Mouse (Mus musculus) embryonic fibroblast, embryonic 13.5 days (primary cell): ENCODE measurements at regions not wholly inside any gene's neighbourhood (a gene's known extent, or its start where the extent isn't known, plus 50 kb on each side); places are given as distances from the start of the nearest gene placed in this dataset.

Experiments used
- H3K27ac ChIP-seq: 2 replicates; pipeline ENCODE4 v1.5.1; 2012; ENCODE audit warnings: low read length, control low read depth, inconsistent platforms; ENCODE audit not compliant: insufficient read depth
- H3K4me1 ChIP-seq: 2 replicates; pipeline ENCODE4 v1.6.1; 2011; ENCODE audit warnings: low read length; ENCODE audit not compliant: control insufficient read depth, insufficient read depth
- H3K4me3 ChIP-seq: 2 replicates; pipeline ENCODE4 v1.5.1; 2011; ENCODE audit warnings: mild to moderate bottlenecking, control low read depth, low read length; ENCODE audit not compliant: insufficient read depth
- CTCF ChIP-seq: IDR thresholded peaks from 2 replicates; pipeline ENCODE4 v1.5.1; 2011; ENCODE audit warnings: mild to moderate bottlenecking, control low read depth, low read length, moderate library complexity, borderline replicate concordance; ENCODE audit not compliant: insufficient read depth
- POLR2A ChIP-seq: IDR thresholded peaks from 2 replicates; pipeline ENCODE4 v1.6.1; 2011; ENCODE audit warnings: low read depth, mild to moderate bottlenecking, control low read depth, low read length, moderate library complexity

- Histone ChIP-seq H3K4me1 (no peaks in the 10 kb centered on the region), H3K27ac (no peak overlapping the region), H3K4me3 (no peak overlapping the region)
- TF ChIP-seq POLR2A, result no peak
- TF ChIP-seq CTCF, result no peak
Observed at GRCm38 (mm10) chr1:75946290-75946839, 400.3 kb downstream of the Slc4a3 start.

- Histone ChIP-seq H3K4me3 (no peak overlapping the region), H3K4me1 (0 out of 2 replicates have a peak, but pooled peaks cover 3% of the 10 kb centered on the region), H3K27ac (no peak overlapping the region)
- TF ChIP-seq POLR2A, result no peak
- no peak for TF ChIP-seq CTCF
Observed at GRCm38 (mm10) chr1:75978203-75978986, 432.3 kb downstream of the Slc4a3 start.

- TF ChIP-seq CTCF (no peak), POLR2A (no peak)
Observed at GRCm38 (mm10) chr1:75983057-75983456, 437.0 kb downstream of the Slc4a3 start.

GRCm38 (mm10) chr1:75983487-75983886 is 437.4 kb downstream of the Slc4a3 start:
- no peak overlapping the region for H3K27ac ChIP-seq
- H3K4me3 ChIP-seq, result no peak overlapping the region
- no peaks in the 10 kb centered on the region for H3K4me1 ChIP-seq
- TF ChIP-seq CTCF, result no peak

More at GRCm38 (mm10) chr1:75983057-75983456, 437.0 kb downstream of the Slc4a3 start:
- H3K4me3 ChIP-seq, result no peak overlapping the region
- no peaks in the 10 kb centered on the region for H3K4me1 ChIP-seq
- H3K27ac ChIP-seq, result no peak overlapping the region

GRCm38 (mm10) chr1:75988496-75988895 is 442.4 kb downstream of the Slc4a3 start:
- H3K4me1 ChIP-seq, result no peaks in the 10 kb centered on the region
- H3K4me3 ChIP-seq, result no peak overlapping the region
- TF ChIP-seq POLR2A (no peak), CTCF (no peak)
- H3K27ac ChIP-seq, result no peak overlapping the region

- no peak overlapping the region for H3K4me3 ChIP-seq
- no peaks in the 10 kb centered on the region for H3K4me1 ChIP-seq
- no peak overlapping the region for H3K27ac ChIP-seq
- TF ChIP-seq POLR2A, result no peak
- TF ChIP-seq CTCF, result no peak
Observed at GRCm38 (mm10) chr1:75992039-75992438, 446.0 kb downstream of the Slc4a3 start.

- TF ChIP-seq CTCF (no peak), POLR2A (no peak)
- Histone ChIP-seq H3K4me1 (no peaks in the 10 kb centered on the region), H3K27ac (no peak overlapping the region)
Observed at GRCm38 (mm10) chr1:75997222-75997621, 451.2 kb downstream of the Slc4a3 start.

GRCm38 (mm10) chr1:76001124-76001523 is 455.1 kb downstream of the Slc4a3 start:
- TF ChIP-seq POLR2A, result no peak
- no peak for TF ChIP-seq CTCF
- H3K27ac ChIP-seq, result no peak overlapping the region
- no peaks in the 10 kb centered on the region for H3K4me1 ChIP-seq
- H3K4me3 ChIP-seq, result no peak overlapping the region

More at GRCm38 (mm10) chr1:75997222-75997621, 451.2 kb downstream of the Slc4a3 start:
- H3K4me3 ChIP-seq, result no peak overlapping the region

GRCm38 (mm10) chr1:76009601-76010000 is 463.5 kb downstream of the Slc4a3 start:
- no peak for TF ChIP-seq CTCF
- no peak overlapping the region for H3K27ac ChIP-seq
- no peaks in the 10 kb centered on the region for H3K4me1 ChIP-seq
- H3K4me3 ChIP-seq, result no peak overlapping the region

GRCm38 (mm10) chr1:76010212-76010800 is 464.2 kb downstream of the Slc4a3 start:
- no peak for TF ChIP-seq CTCF
- no peak for TF ChIP-seq POLR2A
- Histone ChIP-seq H3K4me3 (no peak overlapping the region), H3K4me1 (no peaks in the 10 kb centered on the region), H3K27ac (no peak overlapping the region)
